10 mouse cellular contexts compared by ENCODE assay signal in the genomic region with DNA sequence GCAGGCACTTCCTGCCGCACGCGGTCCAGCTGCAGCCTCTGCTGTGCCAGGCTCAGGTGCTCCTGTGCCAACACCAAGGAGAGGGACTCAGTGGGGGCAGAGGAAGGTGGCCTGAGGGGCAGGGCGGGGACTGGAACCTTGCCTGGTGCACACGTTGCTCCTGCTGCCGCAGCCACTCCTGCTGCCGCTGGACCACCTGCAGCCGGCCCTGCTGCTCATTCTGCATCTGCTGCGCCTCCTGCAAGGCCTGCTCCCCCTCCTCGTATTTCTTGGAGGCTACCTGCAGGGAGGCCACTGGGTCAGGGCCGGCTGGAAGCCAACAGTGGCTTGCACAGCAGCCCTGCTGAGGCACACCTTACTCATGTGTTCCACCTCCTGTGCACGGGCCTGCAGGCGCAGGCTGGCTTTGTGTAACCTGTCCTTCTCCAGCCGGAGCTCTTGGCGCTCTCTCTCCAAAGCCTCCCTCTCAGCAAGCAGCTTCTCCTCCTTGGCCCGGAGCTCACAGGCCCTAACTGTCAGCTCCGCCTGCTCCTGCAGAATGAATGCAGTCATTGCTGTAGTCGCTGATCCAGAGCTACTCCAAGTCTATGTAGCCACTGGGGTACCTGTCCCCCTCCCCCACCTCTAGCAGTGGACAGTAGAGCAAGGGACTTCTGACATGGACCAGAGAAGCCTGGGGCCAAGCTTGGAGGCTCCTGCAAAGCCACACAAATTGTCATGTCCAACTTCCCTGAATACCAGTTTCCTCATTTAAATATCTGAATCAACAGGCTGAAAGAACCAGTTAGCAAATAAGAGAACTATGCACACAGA. TPM values are rescaled to one million over a fixed set of nuclear protein-coding genes. Genes with fewer than 3 reads are reported as not detected.
DNase-seq lines count a peak whose midpoint lies in the region; ATAC-seq lines count a peak whose summit lies in the region.
"Had no signal": no experiment of that assay in that cellular context is flagged by ENCODE, and none has a peak within 500 bp of the region (broad histone marks: within the 10 kb centered on the region; RNA-seq: fewer than 3 reads in every experiment).

No protein-coding gene starts in this region.

- no peak for DNase-seq in forebrain, embryonic 11.5 days (ENCODE audit: low spot score)
- DNase-seq in midbrain, embryonic 14.5 days, result no peak
- DNase-seq in kidney, postnatal 14 days, result peak; percentile 28
- no peak for DNase-seq in heart, postnatal 36 days
- DNase-seq in heart, postnatal 25 days (ENCODE audit: low spot score), result no peak
- DNase-seq: heart, postnatal 4 days had no signal

- H3K9me3 ChIP-seq in forebrain, embryonic 15.5 days, result no peaks in the 10 kb centered on the region
- no peaks in the 10 kb centered on the region for H3K9me3 ChIP-seq in forebrain, embryonic 11.5 days (ENCODE audit: control insufficient read depth, low read length)
- no peaks in the 10 kb centered on the region for H3K9me3 ChIP-seq in midbrain, embryonic 15.5 days
- H3K9me3 ChIP-seq in midbrain, embryonic 14.5 days (ENCODE audit: control insufficient read depth, low read length), result no peaks in the 10 kb centered on the region
- H3K9me3 ChIP-seq in stomach, embryonic 15.5 days, result no peaks in the 10 kb centered on the region

- no peak for ATAC-seq in forebrain, embryonic 15.5 days (replicated peaks)
- no peak for ATAC-seq in forebrain, embryonic 11.5 days (replicated peaks; ENCODE audit: low FRiP score)
- no peak for ATAC-seq in midbrain, embryonic 15.5 days (replicated peaks)
- ATAC-seq in midbrain, embryonic 14.5 days (ENCODE audit: low FRiP score, low TSS enrichment), result no peak
- ATAC-seq in stomach, embryonic 15.5 days (ENCODE audit: insufficient read depth, low FRiP score, low read depth), result no peak

- H3K9ac ChIP-seq in forebrain, embryonic 15.5 days (replicated peaks), result no peak overlapping the region
- H3K9ac ChIP-seq in forebrain, embryonic 11.5 days (ENCODE audit: low read length), result no peak overlapping the region
- no peak overlapping the region for H3K9ac ChIP-seq in midbrain, embryonic 15.5 days
- no peak overlapping the region for H3K9ac ChIP-seq in midbrain, embryonic 14.5 days (replicated peaks; ENCODE audit: low read length)
- no peak overlapping the region for H3K9ac ChIP-seq in stomach, embryonic 15.5 days

- H3K27ac ChIP-seq in forebrain, embryonic 15.5 days (replicated peaks), result peak overlapping the region; percentile 54
- no peak overlapping the region for H3K27ac ChIP-seq in forebrain, embryonic 11.5 days (ENCODE audit: low read depth, low read length)
- 0 out of 2 replicates have a peak overlapping the region, but pooled peaks have one; percentile 8 for H3K27ac ChIP-seq in midbrain, embryonic 15.5 days
- no peak overlapping the region for H3K27ac ChIP-seq in midbrain, embryonic 14.5 days (replicated peaks; ENCODE audit: low read depth, low read length)
- peak overlapping the region; percentile 72 for H3K27ac ChIP-seq in stomach, embryonic 15.5 days

- peaks cover 89% of the 10 kb centered on the region for H3K36me3 ChIP-seq in forebrain, embryonic 15.5 days
- H3K36me3 ChIP-seq in forebrain, embryonic 11.5 days (ENCODE audit: control insufficient read depth, insufficient read depth, low read length), result peaks cover 8% of the 10 kb centered on the region; the same call in 1 of the 2 replicates
- H3K36me3 ChIP-seq in midbrain, embryonic 15.5 days (replicated peaks), result peaks cover 64% of the 10 kb centered on the region
- H3K36me3 ChIP-seq in midbrain, embryonic 14.5 days (ENCODE audit: control insufficient read depth, insufficient read depth, low read length), result peaks cover 95% of the 10 kb centered on the region
- H3K36me3 ChIP-seq in stomach, embryonic 15.5 days, result peaks cover 57% of the 10 kb centered on the region

- no peaks in the 10 kb centered on the region for H3K27me3 ChIP-seq in forebrain, embryonic 15.5 days
- H3K27me3 ChIP-seq in forebrain, embryonic 11.5 days (ENCODE audit: control insufficient read depth, insufficient read depth, low read length), result no peaks in the 10 kb centered on the region
- H3K27me3 ChIP-seq in midbrain, embryonic 15.5 days (replicated peaks), result no peaks in the 10 kb centered on the region
- no peaks in the 10 kb centered on the region for H3K27me3 ChIP-seq in midbrain, embryonic 14.5 days (ENCODE audit: control insufficient read depth, insufficient read depth, low read length)
- H3K27me3 ChIP-seq in stomach, embryonic 15.5 days (replicated peaks), result no peaks in the 10 kb centered on the region

- H3K4me2 ChIP-seq in forebrain, embryonic 15.5 days (replicated peaks), result no peak overlapping the region
- no peak overlapping the region for H3K4me2 ChIP-seq in forebrain, embryonic 11.5 days (ENCODE audit: low read depth, low read length, severe bottlenecking)
- H3K4me2 ChIP-seq in midbrain, embryonic 15.5 days, result no peak overlapping the region
- no peak overlapping the region for H3K4me2 ChIP-seq in midbrain, embryonic 14.5 days (ENCODE audit: low read length)
- no peak overlapping the region for H3K4me2 ChIP-seq in stomach, embryonic 15.5 days

- H3K4me3 ChIP-seq in forebrain, embryonic 15.5 days, result no peak overlapping the region
- no peak overlapping the region for H3K4me3 ChIP-seq in forebrain, embryonic 11.5 days (ENCODE audit: low read depth, low read length)
- H3K4me3 ChIP-seq in midbrain, embryonic 15.5 days, result no peak overlapping the region
- H3K4me3 ChIP-seq in midbrain, embryonic 14.5 days (replicated peaks; ENCODE audit: low read depth, low read length), result no peak overlapping the region
- H3K4me3 ChIP-seq in stomach, embryonic 15.5 days (replicated peaks), result no peak overlapping the region
- H3K4me3 ChIP-seq: gastrocnemius, adult 2 months had no signal

- no peaks in the 10 kb centered on the region for H3K4me1 ChIP-seq in forebrain, embryonic 15.5 days
- H3K4me1 ChIP-seq in forebrain, embryonic 11.5 days (replicated peaks; ENCODE audit: control insufficient read depth, insufficient read depth, low read length), result no peaks in the 10 kb centered on the region
- no peaks in the 10 kb centered on the region for H3K4me1 ChIP-seq in midbrain, embryonic 15.5 days
- no peaks in the 10 kb centered on the region for H3K4me1 ChIP-seq in midbrain, embryonic 14.5 days (ENCODE audit: control insufficient read depth, insufficient read depth, low read length)
- H3K4me1 ChIP-seq in stomach, embryonic 15.5 days, result no peaks in the 10 kb centered on the region; the same call in 1 of the 2 replicates

- intact Hi-C loops in heart, postnatal 36 days (cut with DNase I), result loop anchor here (5.0 kb wide), 1 partner anchor 317 kb away; no protein-coding TSS in a partner anchor
- intact Hi-C loops in heart, postnatal 25 days (cut with DNase I), result loop anchor here (10.0 kb wide), 1 partner anchor 319 kb away; a partner anchor contains a TSS

- WGBS in forebrain, embryonic 15.5 days, result 53% methylated on average over 18 of the region's 18 CpGs
- 62% methylated on average over 18 of the region's 18 CpGs for WGBS in forebrain, embryonic 11.5 days
- 63% methylated on average over 18 of the region's 18 CpGs for WGBS in midbrain, embryonic 15.5 days
- WGBS in midbrain, embryonic 14.5 days, result 62% methylated on average over 18 of the region's 18 CpGs
- WGBS in stomach, embryonic 15.5 days, result 60% methylated on average over 18 of the region's 18 CpGs

RNA-seq across cellular contexts. Expression of a gene that starts 7.0 kb away (rescaled TPM):
- 77.7 and 78.5 TPM in 2 replicates for polyA plus RNA-seq in forebrain, embryonic 15.5 days (2015; fragmentation: Nextera tagmentation; extraction: Ambion mirVana)
- 98.0 and 109 TPM in 2 replicates for polyA plus RNA-seq in forebrain, embryonic 11.5 days (2014; fragmentation: Nextera tagmentation; extraction: Ambion mirVana)
- 81.7 and 85.1 TPM in 2 replicates for polyA plus RNA-seq in midbrain, embryonic 15.5 days (2015; fragmentation: Nextera tagmentation; extraction: Ambion mirVana)
- 72.5 and 81.4 TPM in 2 replicates for polyA plus RNA-seq in midbrain, embryonic 14.5 days (2014; fragmentation: Nextera tagmentation; extraction: Ambion mirVana)
- 94.8 and 102 TPM in 2 replicates for polyA plus RNA-seq in stomach, embryonic 15.5 days (2015; fragmentation: Nextera tagmentation; extraction: Ambion mirVana)
- 10 to 100 TPM; 62.9 to 63.4 TPM for total RNA-seq in heart, postnatal 36 days (2021)
- 10 to 100 TPM; 62.5 to 66.0 TPM for total RNA-seq in heart, postnatal 25 days (2021)

RNA-seq across cellular contexts. Expression of a gene that starts 14.8 kb away (rescaled TPM):
- 1.6 and 1.9 TPM in 2 replicates for polyA plus RNA-seq in forebrain, embryonic 15.5 days (2015; fragmentation: Nextera tagmentation; extraction: Ambion mirVana)
- polyA plus RNA-seq in forebrain, embryonic 11.5 days (2014; fragmentation: Nextera tagmentation; extraction: Ambion mirVana), result 1.8 and 1.9 TPM in 2 replicates
- polyA plus RNA-seq in midbrain, embryonic 15.5 days (2015; fragmentation: Nextera tagmentation; extraction: Ambion mirVana), result 2.7 and 3.1 TPM in 2 replicates
- polyA plus RNA-seq in midbrain, embryonic 14.5 days (2014; fragmentation: Nextera tagmentation; extraction: Ambion mirVana), result 1.6 and 2.0 TPM in 2 replicates
- 5.7 and 6.5 TPM in 2 replicates for polyA plus RNA-seq in stomach, embryonic 15.5 days (2015; fragmentation: Nextera tagmentation; extraction: Ambion mirVana)
- total RNA-seq in heart, postnatal 36 days (2021), result 1 to 10 TPM; 7.4 to 7.6 TPM
- total RNA-seq in heart, postnatal 25 days (2021), result 1 to 10 TPM; 6.1 to 8.4 TPM

RNA-seq across cellular contexts. Expression of a gene that starts 18.7 kb away (rescaled TPM):
- polyA plus RNA-seq in forebrain, embryonic 15.5 days (2015; fragmentation: Nextera tagmentation; extraction: Ambion mirVana), result 7.0 and 7.7 TPM in 2 replicates
- polyA plus RNA-seq in forebrain, embryonic 11.5 days (2014; fragmentation: Nextera tagmentation; extraction: Ambion mirVana), result 3.4 and 3.8 TPM in 2 replicates
- 10.5 and 12.2 TPM in 2 replicates for polyA plus RNA-seq in midbrain, embryonic 15.5 days (2015; fragmentation: Nextera tagmentation; extraction: Ambion mirVana)
- 5.2 and 5.3 TPM in 2 replicates for polyA plus RNA-seq in midbrain, embryonic 14.5 days (2014; fragmentation: Nextera tagmentation; extraction: Ambion mirVana)
- 27.6 and 30.9 TPM in 2 replicates for polyA plus RNA-seq in stomach, embryonic 15.5 days (2015; fragmentation: Nextera tagmentation; extraction: Ambion mirVana)
- 10 to 100 TPM; 25.2 to 34.2 TPM for total RNA-seq in heart, postnatal 36 days (2021)
- 10 to 100 TPM; 27.0 to 37.6 TPM for total RNA-seq in heart, postnatal 25 days (2021)

RNA-seq across cellular contexts. Expression of a gene that starts 22.3 kb away (rescaled TPM):
- polyA plus RNA-seq in forebrain, embryonic 15.5 days (2015; fragmentation: Nextera tagmentation; extraction: Ambion mirVana), result 71.4 and 73.5 TPM in 2 replicates
- 52.8 and 60.3 TPM in 2 replicates for polyA plus RNA-seq in forebrain, embryonic 11.5 days (2014; fragmentation: Nextera tagmentation; extraction: Ambion mirVana)
- polyA plus RNA-seq in midbrain, embryonic 15.5 days (2015; fragmentation: Nextera tagmentation; extraction: Ambion mirVana), result 69.2 and 78.4 TPM in 2 replicates
- 44.2 and 58.9 TPM in 2 replicates for polyA plus RNA-seq in midbrain, embryonic 14.5 days (2014; fragmentation: Nextera tagmentation; extraction: Ambion mirVana)
- 26.8 and 31.8 TPM in 2 replicates for polyA plus RNA-seq in stomach, embryonic 15.5 days (2015; fragmentation: Nextera tagmentation; extraction: Ambion mirVana)
- 10 to 100 TPM; 13.2 to 16.2 TPM for total RNA-seq in heart, postnatal 36 days (2021)
- total RNA-seq in heart, postnatal 25 days (2021), result 10 to 100 TPM; 16.1 to 17.2 TPM

RNA-seq across cellular contexts. Expression of a gene that starts 53.0 kb away (rescaled TPM):
- 81.5 and 91.7 TPM in 2 replicates for polyA plus RNA-seq in forebrain, embryonic 15.5 days (2015; fragmentation: Nextera tagmentation; extraction: Ambion mirVana)
- polyA plus RNA-seq in forebrain, embryonic 11.5 days (2014; fragmentation: Nextera tagmentation; extraction: Ambion mirVana), result 48.5 and 55.4 TPM in 2 replicates
- 86.7 and 92.5 TPM in 2 replicates for polyA plus RNA-seq in midbrain, embryonic 15.5 days (2015; fragmentation: Nextera tagmentation; extraction: Ambion mirVana)
- polyA plus RNA-seq in midbrain, embryonic 14.5 days (2014; fragmentation: Nextera tagmentation; extraction: Ambion mirVana), result 77.0 and 97.9 TPM in 2 replicates
- polyA plus RNA-seq in stomach, embryonic 15.5 days (2015; fragmentation: Nextera tagmentation; extraction: Ambion mirVana), result 74.8 and 78.3 TPM in 2 replicates
- 10 to 100 TPM; 10.5 to 20.1 TPM for total RNA-seq in heart, postnatal 36 days (2021)
- total RNA-seq in heart, postnatal 25 days (2021), result 10 to 100 TPM; 15.5 to 19.3 TPM

Comparison
In these comparisons a context has a peak if more than half of its experiments do, and no peak if none do; other contexts are left out.
1. H3K27ac ChIP-seq: peak in forebrain, embryonic 15.5 days (single experiment), midbrain, embryonic 15.5 days (single experiment) and stomach, embryonic 15.5 days (single experiment); none in forebrain, embryonic 11.5 days (single experiment) and midbrain, embryonic 14.5 days (single experiment).